8 mouse cellular contexts compared by ENCODE assay signal in genomic region chr12:100210973-100211372, GRCm38 (mm10). TPM values are rescaled to one million over a fixed set of nuclear protein-coding genes. Genes with fewer than 3 reads are reported as not detected.
A peak's percentile ranks its signal among the peaks of the same experiment; 100 is the strongest.
DNase-seq lines count a peak whose midpoint lies in the region; ATAC-seq and TF ChIP-seq lines count a peak whose summit lies in the region.

No protein-coding gene starts in this region.

- TF ChIP-seq CTCF in layer of hippocampus, adult 2 months (conservative IDR thresholded peaks at IDR 0.05) = no peak

- H3K27ac ChIP-seq in layer of hippocampus, adult 2 months = peak overlapping the region; percentile 74
- 0 out of 2 replicates have a peak overlapping the region, but pooled peaks have one; percentile 12 for H3K27ac ChIP-seq in brown adipose tissue, adult 24 weeks (replicated peaks; ENCODE audit: low read depth, low read length)

- DNase-seq in layer of hippocampus, adult 2 months (ENCODE audit: low spot score in 2 of 2) = no peak
- DNase-seq in layer of hippocampus, adult 18-20 months (ENCODE audit: low spot score in 2 of 2) = no peak
- no peak for DNase-seq in cerebellum, postnatal 4 days (ENCODE audit: low spot score in 2 of 2)
- no peak for DNase-seq in embryo, embryonic 9.5 days (ENCODE audit: extremely low spot score)
- DNase-seq in heart, adult 8-10 months (ENCODE audit: low spot score) = no peak

- ATAC-seq in granulocyte monocyte progenitor cell, adult 5-6 weeks (replicated peaks; ENCODE audit: poor library complexity, severe bottlenecking) = peak; percentile 72
- peak; percentile 71 for ATAC-seq in megakaryocyte, adult 5-6 weeks (ENCODE audit: poor library complexity, severe bottlenecking)

- no peak overlapping the region for H3K4me3 ChIP-seq in layer of hippocampus, adult 2 months
- H3K4me3 ChIP-seq in brown adipose tissue, adult 24 weeks (ENCODE audit: insufficient read depth, low read depth, low read length) = no peak overlapping the region

- H3K4me1 ChIP-seq in brown adipose tissue, adult 24 weeks (ENCODE audit: control insufficient read depth, insufficient read depth, insufficient read length, low read length) = peaks cover 14% of the 10 kb centered on the region

RNA-seq across cellular contexts. Expression of gene Calm1, which starts 11.7 kb away (rescaled TPM):
- total RNA-seq in layer of hippocampus, adult 2 months (2021) = 1,000 to 10,000 TPM; 2,009 to 2,049 TPM
- 1,000 to 10,000 TPM; 2,031 to 2,127 TPM for total RNA-seq in layer of hippocampus, adult 18-20 months (2021)
- polyA plus RNA-seq in brown adipose tissue, adult 24 weeks (2012; ENCODE audit: insufficient read depth, insufficient read length, missing spikeins) = 398 and 421 TPM in 2 replicates
- total RNA-seq in granulocyte monocyte progenitor cell, adult 5-6 weeks (2014; fragmentation: Nextera tagmentation) = 154 and 167 TPM in 2 replicates
- 549 and 572 TPM in 2 replicates for total RNA-seq in granulocyte monocyte progenitor cell, adult 5-6 weeks (2017)
- total RNA-seq in megakaryocyte, adult 5-6 weeks (2015) = 717 and 805 TPM in 2 replicates
- total RNA-seq in megakaryocyte, adult 5-6 weeks (2017) = 1,003 and 1,237 TPM in 2 replicates
- 100 to 1,000 TPM; 183 to 222 (median 211) TPM for total RNA-seq in heart, adult 8-10 months (2022)

RNA-seq across cellular contexts. Expression of gene Nrde2, which starts 51.5 kb away (rescaled TPM):
- total RNA-seq in layer of hippocampus, adult 2 months (2021) = 10 to 100 TPM; 23.8 to 24.3 TPM
- total RNA-seq in layer of hippocampus, adult 18-20 months (2021) = 10 to 100 TPM; 16.8 to 17.4 TPM
- polyA plus RNA-seq in brown adipose tissue, adult 24 weeks (2012; ENCODE audit: insufficient read depth, insufficient read length, missing spikeins) = 3.0 and 3.7 TPM in 2 replicates
- total RNA-seq in granulocyte monocyte progenitor cell, adult 5-6 weeks (2014; fragmentation: Nextera tagmentation) = 11.1 and 19.6 TPM in 2 replicates
- total RNA-seq in granulocyte monocyte progenitor cell, adult 5-6 weeks (2017) = 26.8 and 34.4 TPM in 2 replicates
- 3.3 and 8.2 TPM in 2 replicates for total RNA-seq in megakaryocyte, adult 5-6 weeks (2015)
- total RNA-seq in megakaryocyte, adult 5-6 weeks (2017) = 20.4 and 25.9 TPM in 2 replicates
- 10 to 100 TPM in 2 of 4 experiments, 1 to 10 TPM in 2; 8.1 to 14.2 (median 10.9) TPM for total RNA-seq in heart, adult 8-10 months (2022)
